Mouse (Mus musculus): ENCODE measurements around the gene Rpp25l. TPM values are rescaled to one million over a fixed set of nuclear protein-coding genes. Genes with fewer than 3 reads are reported as not detected.
"Not testable (repeated sequence)": the region's sequence is repeated elsewhere in the genome, so short reads cannot be mapped to it uniquely, and the experiment has no call there.

Rpp25l gene
- total RNA-seq, 1 experiment from 2014 or later, result 36.2 TPM

- DNase-seq, result peak; percentile 88
Measured at GRCm38 (mm10) chr4:41696930-41697841, 16.1 kb downstream of the Rpp25l start, which contains the start of gene Cntfr. TSS of gene Cntfr (minus strand) at chr4:41697089.

- DNase-seq, result not testable (repeated sequence)
Measured at GRCm38 (mm10) chr4:41696452-41696851, 16.9 kb downstream of the Rpp25l start.

- DNase-seq, result not testable (repeated sequence)
Measured at GRCm38 (mm10) chr4:41695800-41696199, 17.5 kb downstream of the Rpp25l start.

- not testable (repeated sequence) for DNase-seq
Measured at GRCm38 (mm10) chr4:41693511-41693910, 19.8 kb downstream of the Rpp25l start.

GRCm38 (mm10) chr4:41690014-41690413, 23.3 kb downstream of the Rpp25l start:
- not testable (repeated sequence) for DNase-seq

- DNase-seq, result not testable (repeated sequence)
Measured at GRCm38 (mm10) chr4:41688562-41688961, 24.8 kb downstream of the Rpp25l start.

GRCm38 (mm10) chr4:41685882-41686492, 27.3 kb downstream of the Rpp25l start:
- DNase-seq, result not testable (repeated sequence)

- DNase-seq, result not testable (repeated sequence)
Measured at GRCm38 (mm10) chr4:41684931-41685453, 28.3 kb downstream of the Rpp25l start.

- not testable (repeated sequence) for DNase-seq
Measured at GRCm38 (mm10) chr4:41684131-41684930, 29.0 kb downstream of the Rpp25l start.

GRCm38 (mm10) chr4:41683303-41683702, 30.0 kb downstream of the Rpp25l start:
- not testable (repeated sequence) for DNase-seq

- DNase-seq, result no peak
Measured at GRCm38 (mm10) chr4:41682789-41683188, 30.5 kb downstream of the Rpp25l start.

GRCm38 (mm10) chr4:41681947-41682346, 31.4 kb downstream of the Rpp25l start:
- DNase-seq, result no peak

GRCm38 (mm10) chr4:41681176-41681575, 32.2 kb downstream of the Rpp25l start:
- DNase-seq, result no peak

- DNase-seq, result no peak
Measured at GRCm38 (mm10) chr4:41679291-41679690, 34.0 kb downstream of the Rpp25l start.

- DNase-seq, result no peak
Measured at GRCm38 (mm10) chr4:41678863-41679262, 34.5 kb downstream of the Rpp25l start.

GRCm38 (mm10) chr4:41677006-41677629, 36.2 kb downstream of the Rpp25l start:
- DNase-seq, result peak; percentile 84

GRCm38 (mm10) chr4:41676248-41677005, 36.9 kb downstream of the Rpp25l start:
- peak; percentile 50 for DNase-seq

GRCm38 (mm10) chr4:41673186-41673585, 40.1 kb downstream of the Rpp25l start:
- DNase-seq, result no peak

- DNase-seq, result no peak
Measured at GRCm38 (mm10) chr4:41672522-41672963, 40.8 kb downstream of the Rpp25l start.

- DNase-seq, result no peak
Measured at GRCm38 (mm10) chr4:41671963-41672480, 41.3 kb downstream of the Rpp25l start.
